Mouse (Mus musculus): ENCODE results near the gene Gm20831. TPM values are rescaled to one million over a fixed set of nuclear protein-coding genes. Genes with fewer than 3 reads are reported as not detected.

The Gm20831 gene
- not detected in 4 replicates for total RNA-seq (2023; ENCODE audit: inconsistent age)

GRCm38 (mm10) chrY:17874441-17874840, at the start of gene Gm20831, which contains the start of gene Gm20772:
TSS of gene Gm20831 (plus strand) at chrY:17874741.
TSS of gene Gm20772 (plus strand) at chrY:17874741.

DNA sequence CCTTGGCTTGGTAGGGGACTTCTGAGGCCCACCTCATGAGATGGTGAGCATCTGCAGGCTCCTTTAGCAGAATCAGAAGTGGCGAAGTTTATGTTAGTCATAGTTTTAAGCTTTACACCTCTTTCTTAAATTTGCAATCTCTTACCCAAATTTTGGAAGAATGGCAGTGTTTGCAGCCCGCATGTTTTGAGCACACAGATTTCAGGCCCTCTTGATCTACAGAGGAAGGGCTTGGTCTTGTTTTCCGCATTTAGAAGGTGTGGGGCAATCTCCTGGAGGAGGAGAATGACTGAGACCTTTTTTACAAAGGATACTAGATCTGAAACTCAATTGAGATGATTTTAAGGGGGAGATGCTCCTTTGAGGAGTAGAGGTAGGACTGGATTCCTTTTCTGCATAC, 28.4 kb upstream of the Gm20831 start, which contains the start of gene Gm21904:
TSS of gene Gm21904 (minus strand) at position 101 of the 400 bp plus-strand sequence.

DNA sequence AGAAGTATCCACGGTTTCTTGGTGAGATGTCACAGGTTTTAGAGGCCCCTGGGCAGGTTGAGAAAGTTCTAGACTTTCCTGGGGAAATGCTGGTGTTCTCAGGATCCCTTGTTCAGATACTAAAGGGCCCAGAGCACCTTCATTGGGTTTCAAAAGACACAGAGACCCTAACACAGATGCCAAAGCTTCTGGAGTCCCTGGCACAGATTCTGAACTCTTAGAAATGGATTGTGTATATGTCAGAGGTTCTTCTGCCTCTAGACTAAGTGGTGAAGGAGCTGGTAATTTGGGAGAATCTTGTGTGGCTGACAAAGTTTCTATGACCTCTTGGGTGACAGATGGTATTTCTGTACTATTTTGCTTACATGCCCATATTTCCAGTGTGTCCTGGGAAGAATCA, 62.7 kb downstream of the Gm20831 start, which contains the start of gene Srsy:
TSS of gene Srsy (minus strand) at position 101 of the 400 bp plus-strand sequence.

Other genes starting within 250 kb of the Gm20831 start
- not detected in 4 replicates for gene Gm21904, start 28.5 kb upstream of the Gm20831 start, total RNA-seq (2023; ENCODE audit: inconsistent age)
- not detected in 4 replicates for gene Gm20772, start within 50 bp of the Gm20831 start, total RNA-seq (2023; ENCODE audit: inconsistent age)
- gene Srsy, start 62.6 kb downstream of the Gm20831 start, total RNA-seq (2023; ENCODE audit: inconsistent age): not detected in 4 replicates
- gene Gm21764, start 187.1 kb downstream of the Gm20831 start, total RNA-seq (2023; ENCODE audit: inconsistent age): not detected in 4 replicates
- gene Ssty1, start 214.4 kb downstream of the Gm20831 start, total RNA-seq (2023; ENCODE audit: inconsistent age): not detected in 4 replicates

All from B cell, adult (primary cell).